Mouse (Mus musculus): ENCODE measurements around the gene Atg3. TPM values are rescaled to one million over a fixed set of nuclear protein-coding genes. Genes with fewer than 3 reads are reported as not detected.

Gene Atg3
- polyA plus RNA-seq, 1 experiment from 2014 or later = 46.3 TPM

DNA sequence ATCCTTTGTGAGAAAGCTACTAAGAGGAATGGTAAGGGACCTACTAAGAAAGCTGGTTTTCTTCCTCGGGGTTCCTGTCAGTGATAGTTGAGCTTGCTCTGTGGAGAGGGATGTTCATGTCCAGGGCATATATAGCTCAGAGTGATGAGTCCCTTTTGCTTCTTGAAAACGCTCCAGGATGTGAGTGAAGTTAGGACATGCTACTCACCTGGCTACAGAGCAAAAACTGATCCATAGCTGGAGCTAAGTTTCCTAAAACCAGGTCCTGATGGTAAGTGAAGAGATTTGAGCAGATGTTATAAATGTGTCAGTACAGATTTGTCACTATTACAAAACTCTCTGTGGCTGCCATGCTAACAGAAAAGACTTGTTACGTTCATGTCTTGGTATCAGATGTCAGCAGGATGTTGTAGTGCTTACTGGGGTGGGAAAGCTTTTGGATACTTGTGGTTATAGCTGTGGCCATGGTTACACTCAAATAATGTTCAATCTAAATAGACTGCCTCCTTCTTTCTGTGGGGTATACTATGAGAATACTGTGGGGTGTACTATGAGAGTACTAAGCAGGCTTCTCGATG lies 65.9 kb downstream of the Atg3 start:
- Histone ChIP-seq H3K27me3 (ENCODE audit: control insufficient read depth, insufficient read depth, low read length) (no peaks in the 10 kb centered on the region), H3K9me3 (ENCODE audit: control insufficient read depth, low read length) (no peaks in the 10 kb centered on the region), H3K4me3 (ENCODE audit: low read depth, low read length) (no peak overlapping the region), H3K4me2 (replicated peaks; ENCODE audit: low read depth, low read length) (no peak overlapping the region), H3K4me1 (replicated peaks; ENCODE audit: control insufficient read depth, insufficient read depth, low read length) (no peaks in the 10 kb centered on the region), H3K27ac (ENCODE audit: low read depth, low read length) (no peak overlapping the region), H3K36me3 (ENCODE audit: control insufficient read depth, insufficient read depth, low read length) (no peaks in the 10 kb centered on the region), H3K9ac (ENCODE audit: low read depth, low read length) (no peak overlapping the region)
- ATAC-seq (ENCODE audit: low FRiP score) = no peak
- DNase-seq (ENCODE audit: low spot score) = no peak
- 65% methylated on average over 4 of the region's 4 CpGs for WGBS

DNA sequence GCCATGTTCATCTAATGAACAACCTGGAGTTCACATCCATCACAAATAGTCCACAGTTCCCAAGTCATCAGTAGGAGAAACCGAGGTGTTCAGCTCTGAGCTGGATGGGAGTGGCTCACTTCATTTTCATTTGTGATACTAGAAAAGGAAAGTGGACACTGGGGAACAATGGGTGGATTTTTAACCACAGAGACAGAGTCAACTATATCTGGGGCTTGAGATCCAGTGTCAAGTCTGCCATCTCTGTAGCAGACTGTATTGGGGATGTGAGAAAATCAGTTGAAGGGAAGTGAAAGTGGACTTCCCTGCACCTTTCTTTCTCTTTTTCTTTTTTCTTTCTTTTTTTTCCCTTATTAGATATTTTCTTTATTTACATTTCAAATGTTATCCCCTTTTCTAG lies 68.4 kb downstream of the Atg3 start:
- Histone ChIP-seq H3K4me2 (replicated peaks; ENCODE audit: low read depth, low read length) (no peak overlapping the region), H3K4me3 (ENCODE audit: low read depth, low read length) (no peak overlapping the region), H3K27me3 (ENCODE audit: control insufficient read depth, insufficient read depth, low read length) (no peaks in the 10 kb centered on the region), H3K36me3 (ENCODE audit: control insufficient read depth, insufficient read depth, low read length) (no peaks in the 10 kb centered on the region), H3K4me1 (replicated peaks; ENCODE audit: control insufficient read depth, insufficient read depth, low read length) (no peaks in the 10 kb centered on the region), H3K27ac (ENCODE audit: low read depth, low read length) (no peak overlapping the region), H3K9me3 (ENCODE audit: control insufficient read depth, low read length) (no peaks in the 10 kb centered on the region), H3K9ac (ENCODE audit: low read depth, low read length) (no peak overlapping the region)
- 83% methylated on average over 1 of the region's 1 CpGs for WGBS
- ATAC-seq (ENCODE audit: low FRiP score) (no peak), DNase-seq (ENCODE audit: low spot score) (no peak)

DNA sequence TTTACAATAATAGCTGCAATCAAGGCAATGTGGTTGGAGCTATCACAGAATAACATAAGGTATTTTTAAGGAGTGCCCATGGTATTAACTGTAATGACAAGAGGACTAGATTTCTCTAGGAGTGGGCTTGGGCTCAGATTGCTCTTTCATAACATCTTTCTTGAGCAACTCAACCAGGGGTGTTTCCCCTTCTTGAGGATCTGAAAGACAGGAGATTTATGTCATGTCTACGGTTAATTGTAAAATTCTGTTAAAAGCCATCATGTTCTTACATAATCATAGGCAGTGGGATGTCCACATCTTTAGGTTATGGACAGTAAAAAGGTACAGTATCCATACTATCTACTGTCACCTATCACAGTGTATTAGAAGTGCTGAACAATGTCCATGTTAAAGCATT lies 72.7 kb downstream of the Atg3 start:
- ATAC-seq (ENCODE audit: low FRiP score) (no peak), DNase-seq (ENCODE audit: low spot score) (no peak)
- Histone ChIP-seq H3K4me3 (ENCODE audit: low read depth, low read length) (no peak overlapping the region), H3K4me1 (replicated peaks; ENCODE audit: control insufficient read depth, insufficient read depth, low read length) (no peaks in the 10 kb centered on the region), H3K9me3 (ENCODE audit: control insufficient read depth, low read length) (no peaks in the 10 kb centered on the region), H3K36me3 (ENCODE audit: control insufficient read depth, insufficient read depth, low read length) (no peaks in the 10 kb centered on the region), H3K27ac (ENCODE audit: low read depth, low read length) (no peak overlapping the region), H3K27me3 (ENCODE audit: control insufficient read depth, insufficient read depth, low read length) (no peaks in the 10 kb centered on the region), H3K9ac (ENCODE audit: low read depth, low read length) (no peak overlapping the region), H3K4me2 (replicated peaks; ENCODE audit: low read depth, low read length) (no peak overlapping the region)
- 90% methylated on average over 1 of the region's 1 CpGs for WGBS

DNA sequence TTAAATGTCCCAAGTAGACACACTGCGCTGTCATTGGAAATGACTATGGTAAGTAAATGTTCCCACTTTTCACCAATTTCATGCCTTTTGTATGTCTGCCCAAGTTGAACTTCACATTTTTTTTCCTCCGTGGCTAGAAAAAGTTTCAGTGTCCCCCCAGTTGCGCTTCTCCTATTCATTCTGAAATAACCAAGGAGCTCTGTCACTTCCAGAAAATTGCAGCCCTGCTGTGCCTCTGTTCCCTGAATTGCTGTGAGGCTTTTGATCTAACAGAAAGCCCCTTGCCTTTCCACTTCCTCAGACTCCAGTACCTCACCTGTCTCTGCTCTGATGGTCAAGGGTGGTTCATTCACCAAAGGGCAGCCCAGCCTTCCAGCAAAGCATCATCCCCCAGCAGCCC lies 74.4 kb downstream of the Atg3 start:
- WGBS = 38% methylated on average over 3 of the region's 3 CpGs

More for the DNA sequence above, 74.4 kb downstream of the Atg3 start:
- Histone ChIP-seq H3K4me1 (replicated peaks; ENCODE audit: control insufficient read depth, insufficient read depth, low read length) (no peaks in the 10 kb centered on the region), H3K9me3 (ENCODE audit: control insufficient read depth, low read length) (no peaks in the 10 kb centered on the region), H3K9ac (ENCODE audit: low read depth, low read length) (no peak overlapping the region), H3K4me3 (ENCODE audit: low read depth, low read length) (no peak overlapping the region), H3K4me2 (replicated peaks; ENCODE audit: low read depth, low read length) (no peak overlapping the region), H3K27me3 (ENCODE audit: control insufficient read depth, insufficient read depth, low read length) (no peaks in the 10 kb centered on the region), H3K36me3 (ENCODE audit: control insufficient read depth, insufficient read depth, low read length) (no peaks in the 10 kb centered on the region), H3K27ac (ENCODE audit: low read depth, low read length) (no peak overlapping the region)
- ATAC-seq (ENCODE audit: low FRiP score) (no peak), DNase-seq (ENCODE audit: low spot score) (no peak)

Other genes starting within 250 kb of the Atg3 start
- gene Cd200r3, start 215.1 kb upstream of the Atg3 start, polyA plus RNA-seq (2014; fragmentation: Nextera tagmentation; extraction: Ambion mirVana) = not detected in 2 replicates
- gene Ccdc80, start 65.4 kb upstream of the Atg3 start, polyA plus RNA-seq (2014; fragmentation: Nextera tagmentation; extraction: Ambion mirVana) = 19.0 and 22.7 TPM in 2 replicates
- 20.1 and 21.8 TPM in 2 replicates for gene Slc35a5, start 79 bp upstream of the Atg3 start, polyA plus RNA-seq (2014; fragmentation: Nextera tagmentation; extraction: Ambion mirVana)
- 0.49 and 0.73 TPM in 2 replicates for gene Btla, start 65.5 kb downstream of the Atg3 start, polyA plus RNA-seq (2014; fragmentation: Nextera tagmentation; extraction: Ambion mirVana)

Measured in hindbrain, embryonic 11.5 days (tissue).